Mouse (Mus musculus): Measurements from ENCODE around the gene Zfp60. TPM values are rescaled to one million over a fixed set of nuclear protein-coding genes. Genes with fewer than 3 reads are reported as not detected.

Gene Zfp60
- polyA plus RNA-seq, 1 experiment: 8.0 TPM

- Histone ChIP-seq H3K27me3 (ENCODE audit: control insufficient read depth, insufficient read depth, low read length) (no peaks in the 10 kb centered on the region), H3K27ac (ENCODE audit: control insufficient read depth, insufficient read depth, low read depth, low read length) (peak within 1 kb of the TSS; percentile 22), H3K36me3 (ENCODE audit: control insufficient read depth, insufficient read depth, low read length) (no peaks in the 10 kb centered on the region), H3K4me1 (ENCODE audit: control insufficient read depth, insufficient read depth, low read length) (peaks cover 12% of the 10 kb centered on the region), H3K4me3 (ENCODE audit: control insufficient read depth, low read depth, low read length) (peak within 1 kb of the TSS; percentile 85)
- peak; percentile 54; the same call in 1 of the 2 replicates for TF ChIP-seq POLR2A (IDR thresholded peaks at IDR 0.05; ENCODE audit: control insufficient read depth, low read depth, low read length)
- no peak for TF ChIP-seq CTCF (IDR thresholded peaks at IDR 0.05; ENCODE audit: control insufficient read depth, insufficient read depth, insufficient replicate concordance, low read depth, low read length)
Measured at GRCm38 (mm10) chr7:27688815-27689612, 42.2 kb upstream of the Zfp60 start, which contains the start of gene Zfp607b. Gene Zfp607b, plus strand, starts transcription at chr7:27689340.

GRCm38 (mm10) chr7:27691076-27691475 is 40.1 kb upstream of the Zfp60 start:
- no peak overlapping the region for H3K4me3 ChIP-seq (ENCODE audit: control insufficient read depth, low read depth, low read length)
- H3K27ac ChIP-seq (ENCODE audit: control insufficient read depth, insufficient read depth, low read depth, low read length): no peak overlapping the region
- TF ChIP-seq POLR2A (IDR thresholded peaks at IDR 0.05; ENCODE audit: control insufficient read depth, low read depth, low read length) (no peak), CTCF (IDR thresholded peaks at IDR 0.05; ENCODE audit: control insufficient read depth, insufficient read depth, insufficient replicate concordance, low read depth, low read length) (peak; percentile 71; the same call in 1 of the 2 replicates)
- H3K4me1 ChIP-seq (ENCODE audit: control insufficient read depth, insufficient read depth, low read length): peaks cover 12% of the 10 kb centered on the region
- H3K27me3 ChIP-seq (ENCODE audit: control insufficient read depth, insufficient read depth, low read length): no peaks in the 10 kb centered on the region
- H3K36me3 ChIP-seq (ENCODE audit: control insufficient read depth, insufficient read depth, low read length): no peaks in the 10 kb centered on the region

GRCm38 (mm10) chr7:27696711-27697110 is 34.5 kb upstream of the Zfp60 start:
- H3K4me3 ChIP-seq (ENCODE audit: control insufficient read depth, low read depth, low read length): no peak overlapping the region
- no peaks in the 10 kb centered on the region for H3K36me3 ChIP-seq (ENCODE audit: control insufficient read depth, insufficient read depth, low read length)
- H3K4me1 ChIP-seq (ENCODE audit: control insufficient read depth, insufficient read depth, low read length): no peaks in the 10 kb centered on the region
- no peaks in the 10 kb centered on the region for H3K27me3 ChIP-seq (ENCODE audit: control insufficient read depth, insufficient read depth, low read length)
- H3K27ac ChIP-seq (ENCODE audit: control insufficient read depth, insufficient read depth, low read depth, low read length): no peak overlapping the region
- no peak for TF ChIP-seq POLR2A (IDR thresholded peaks at IDR 0.05; ENCODE audit: control insufficient read depth, low read depth, low read length)
- TF ChIP-seq CTCF (IDR thresholded peaks at IDR 0.05; ENCODE audit: control insufficient read depth, insufficient read depth, insufficient replicate concordance, low read depth, low read length): no peak

- Histone ChIP-seq H3K4me1 (ENCODE audit: control insufficient read depth, insufficient read depth, low read length) (no peaks in the 10 kb centered on the region), H3K27ac (ENCODE audit: control insufficient read depth, insufficient read depth, low read depth, low read length) (no peak overlapping the region), H3K36me3 (ENCODE audit: control insufficient read depth, insufficient read depth, low read length) (no peaks in the 10 kb centered on the region), H3K4me3 (ENCODE audit: control insufficient read depth, low read depth, low read length) (no peak overlapping the region), H3K27me3 (ENCODE audit: control insufficient read depth, insufficient read depth, low read length) (no peaks in the 10 kb centered on the region)
- TF ChIP-seq POLR2A (IDR thresholded peaks at IDR 0.05; ENCODE audit: control insufficient read depth, low read depth, low read length) (no peak), CTCF (IDR thresholded peaks at IDR 0.05; ENCODE audit: control insufficient read depth, insufficient read depth, insufficient replicate concordance, low read depth, low read length) (no peak)
Measured at GRCm38 (mm10) chr7:27710402-27710801, 20.8 kb upstream of the Zfp60 start.

GRCm38 (mm10) chr7:27721951-27722350 is 9.2 kb upstream of the Zfp60 start:
- Histone ChIP-seq H3K27me3 (ENCODE audit: control insufficient read depth, insufficient read depth, low read length) (no peaks in the 10 kb centered on the region), H3K27ac (ENCODE audit: control insufficient read depth, insufficient read depth, low read depth, low read length) (no peak overlapping the region), H3K4me3 (ENCODE audit: control insufficient read depth, low read depth, low read length) (no peak overlapping the region), H3K36me3 (ENCODE audit: control insufficient read depth, insufficient read depth, low read length) (no peaks in the 10 kb centered on the region), H3K4me1 (ENCODE audit: control insufficient read depth, insufficient read depth, low read length) (no peaks in the 10 kb centered on the region)
- no peak for TF ChIP-seq POLR2A (IDR thresholded peaks at IDR 0.05; ENCODE audit: control insufficient read depth, low read depth, low read length)

- no peak overlapping the region for H3K27ac ChIP-seq (ENCODE audit: control insufficient read depth, insufficient read depth, low read depth, low read length)
- H3K4me1 ChIP-seq (ENCODE audit: control insufficient read depth, insufficient read depth, low read length): no peaks in the 10 kb centered on the region; the same call in 1 of the 2 replicates
- H3K4me3 ChIP-seq (ENCODE audit: control insufficient read depth, low read depth, low read length): no peak overlapping the region
- TF ChIP-seq POLR2A (IDR thresholded peaks at IDR 0.05; ENCODE audit: control insufficient read depth, low read depth, low read length) (no peak), CTCF (IDR thresholded peaks at IDR 0.05; ENCODE audit: control insufficient read depth, insufficient read depth, insufficient replicate concordance, low read depth, low read length) (no peak)
- no peaks in the 10 kb centered on the region for H3K36me3 ChIP-seq (ENCODE audit: control insufficient read depth, insufficient read depth, low read length)
- no peaks in the 10 kb centered on the region for H3K27me3 ChIP-seq (ENCODE audit: control insufficient read depth, insufficient read depth, low read length)
Measured at GRCm38 (mm10) chr7:27725566-27726538, 5.3 kb upstream of the Zfp60 start.

GRCm38 (mm10) chr7:27727471-27727870 is 3.7 kb upstream of the Zfp60 start:
- TF ChIP-seq CTCF (IDR thresholded peaks at IDR 0.05; ENCODE audit: control insufficient read depth, insufficient read depth, insufficient replicate concordance, low read depth, low read length) (no peak), POLR2A (IDR thresholded peaks at IDR 0.05; ENCODE audit: control insufficient read depth, low read depth, low read length) (no peak)
- Histone ChIP-seq H3K27ac (ENCODE audit: control insufficient read depth, insufficient read depth, low read depth, low read length) (no peak overlapping the region), H3K4me3 (ENCODE audit: control insufficient read depth, low read depth, low read length) (no peak overlapping the region), H3K27me3 (ENCODE audit: control insufficient read depth, insufficient read depth, low read length) (no peaks in the 10 kb centered on the region), H3K36me3 (ENCODE audit: control insufficient read depth, insufficient read depth, low read length) (no peaks in the 10 kb centered on the region), H3K4me1 (ENCODE audit: control insufficient read depth, insufficient read depth, low read length) (no peaks in the 10 kb centered on the region; the same call in 1 of the 2 replicates)

All from testis, adult 2 months (tissue).